Mouse (Mus musculus): ENCODE data around the gene Hhat. TPM values are rescaled to one million over a fixed set of nuclear protein-coding genes. Genes with fewer than 3 reads are reported as not detected.

Hhat gene
- total RNA-seq, 2 experiments from 2014 or later, result 1.5 to 1.7 TPM

- ATAC-seq (replicated peaks; ENCODE audit: poor library complexity), result no peak
Observed at GRCm38 (mm10) chr1:192582921-192583320, 188.1 kb downstream of the Hhat start.

DNA sequence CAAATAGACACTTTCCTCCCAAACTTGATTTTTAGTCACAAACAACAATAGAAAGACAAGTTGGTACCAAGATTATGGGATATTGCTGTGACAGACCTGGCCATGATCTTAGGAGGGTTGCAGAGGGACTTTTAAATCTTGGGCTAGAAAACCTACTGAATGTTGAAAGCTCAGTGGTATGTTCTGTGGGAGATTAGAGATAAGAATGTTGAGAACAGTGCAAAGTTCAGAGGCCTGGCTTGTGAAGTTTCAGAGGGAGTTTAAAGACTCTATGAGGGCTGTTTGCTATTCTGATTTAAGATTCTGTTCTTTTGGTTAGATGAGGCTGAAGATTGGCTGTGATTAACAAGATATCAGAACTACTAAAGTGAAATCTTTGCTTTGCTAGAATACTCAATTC lies 206.3 kb downstream of the Hhat start:
- ATAC-seq (replicated peaks; ENCODE audit: poor library complexity), result no peak

- ATAC-seq (replicated peaks; ENCODE audit: poor library complexity), result no peak
Observed at GRCm38 (mm10) chr1:192559341-192559740, 211.7 kb downstream of the Hhat start.

DNA sequence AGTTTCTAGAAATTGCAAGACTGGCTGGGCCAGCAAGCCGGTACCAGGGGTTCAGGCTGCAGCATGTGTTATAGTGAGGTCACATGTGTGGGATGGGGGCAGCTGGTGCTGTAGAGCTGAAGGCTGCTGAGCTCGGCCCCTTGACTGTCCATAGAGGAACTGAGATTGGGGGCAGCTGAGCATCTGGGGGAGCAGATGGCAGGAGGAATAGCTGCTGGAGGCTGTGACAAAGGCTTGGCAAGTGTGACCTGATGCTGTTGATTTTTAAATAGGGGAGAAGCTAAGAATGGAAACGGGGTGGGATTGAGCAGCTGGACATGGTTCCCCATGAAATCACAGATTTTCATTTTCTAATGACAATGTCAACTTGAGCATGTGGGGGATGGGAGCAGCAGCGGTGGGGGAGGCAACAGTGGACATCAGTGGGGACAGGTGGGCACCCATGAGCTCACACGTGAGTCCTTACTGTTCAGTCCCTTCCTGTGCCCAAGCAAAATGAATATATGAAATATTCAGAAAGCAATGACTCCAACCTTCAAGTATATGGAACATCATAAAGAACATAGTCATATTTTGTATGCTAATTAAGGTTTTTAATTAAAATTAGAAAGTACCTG lies 212.9 kb downstream of the Hhat start:
- ATAC-seq (replicated peaks; ENCODE audit: poor library complexity), result no peak

GRCm38 (mm10) chr1:192555516-192555915 lies 215.5 kb downstream of the Hhat start:
- no peak for ATAC-seq (replicated peaks; ENCODE audit: poor library complexity)

GRCm38 (mm10) chr1:192550561-192550960 lies 220.5 kb downstream of the Hhat start:
- ATAC-seq (replicated peaks; ENCODE audit: poor library complexity), result no peak

- ATAC-seq (replicated peaks; ENCODE audit: poor library complexity), result 0 out of 2 replicates have a peak, but pooled peaks have one; percentile 29
Observed at GRCm38 (mm10) chr1:192546843-192547242, 224.2 kb downstream of the Hhat start.

- ATAC-seq (replicated peaks; ENCODE audit: poor library complexity), result no peak
Observed at GRCm38 (mm10) chr1:192544901-192545300, 226.1 kb downstream of the Hhat start.

GRCm38 (mm10) chr1:192544091-192544490 lies 226.9 kb downstream of the Hhat start:
- no peak for ATAC-seq (replicated peaks; ENCODE audit: poor library complexity)

DNA sequence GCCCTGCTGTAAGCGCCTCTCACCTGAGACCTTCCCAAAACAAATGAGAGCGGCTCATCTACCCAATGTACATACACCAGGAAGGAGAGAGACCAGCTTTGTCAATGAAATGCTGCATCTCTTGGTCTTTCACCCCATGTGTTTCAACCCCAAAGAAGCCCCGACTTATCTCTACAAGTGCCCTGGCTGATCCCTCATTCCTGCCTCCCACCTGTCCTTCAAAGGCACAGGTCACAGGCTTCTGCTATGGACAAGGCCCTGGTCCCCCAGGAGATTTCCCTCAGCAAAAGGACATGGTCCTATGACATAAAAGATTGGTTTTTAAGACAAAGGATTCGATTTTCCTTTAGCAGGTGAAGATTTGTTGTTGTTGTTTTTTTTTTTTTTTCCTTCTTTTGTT lies 227.3 kb downstream of the Hhat start:
- ATAC-seq (replicated peaks; ENCODE audit: poor library complexity), result no peak

- ATAC-seq (replicated peaks; ENCODE audit: poor library complexity), result no peak
Observed at GRCm38 (mm10) chr1:192542093-192542492, 228.9 kb downstream of the Hhat start.

GRCm38 (mm10) chr1:192537169-192537568 lies 233.9 kb downstream of the Hhat start:
- peak; percentile 79 for ATAC-seq (replicated peaks; ENCODE audit: poor library complexity)

DNA sequence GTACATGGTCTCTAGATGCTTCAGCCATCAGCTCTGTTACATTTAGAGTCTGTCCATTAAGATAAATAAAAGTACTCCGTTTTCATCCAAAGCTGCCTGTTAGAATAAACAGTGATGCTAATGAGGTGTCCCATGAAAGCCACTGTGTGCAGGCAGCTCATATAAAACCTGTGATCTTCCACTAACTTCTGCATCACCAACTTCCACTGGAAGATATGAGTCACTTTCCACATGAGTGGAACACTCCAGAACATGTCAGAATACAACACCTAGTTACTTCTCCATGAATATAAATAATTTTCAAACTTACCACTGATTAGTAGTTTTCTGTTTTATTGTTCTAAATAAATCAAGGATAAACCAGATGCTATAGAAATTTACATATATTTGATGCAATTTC lies 234.6 kb downstream of the Hhat start:
- ATAC-seq (replicated peaks; ENCODE audit: poor library complexity), result no peak

- no peak for ATAC-seq (replicated peaks; ENCODE audit: poor library complexity)
Observed at GRCm38 (mm10) chr1:192533016-192533415, 238.0 kb downstream of the Hhat start.

- peak; percentile 26 for ATAC-seq (replicated peaks; ENCODE audit: poor library complexity)
Observed at GRCm38 (mm10) chr1:192532212-192532611, 238.8 kb downstream of the Hhat start.

DNA sequence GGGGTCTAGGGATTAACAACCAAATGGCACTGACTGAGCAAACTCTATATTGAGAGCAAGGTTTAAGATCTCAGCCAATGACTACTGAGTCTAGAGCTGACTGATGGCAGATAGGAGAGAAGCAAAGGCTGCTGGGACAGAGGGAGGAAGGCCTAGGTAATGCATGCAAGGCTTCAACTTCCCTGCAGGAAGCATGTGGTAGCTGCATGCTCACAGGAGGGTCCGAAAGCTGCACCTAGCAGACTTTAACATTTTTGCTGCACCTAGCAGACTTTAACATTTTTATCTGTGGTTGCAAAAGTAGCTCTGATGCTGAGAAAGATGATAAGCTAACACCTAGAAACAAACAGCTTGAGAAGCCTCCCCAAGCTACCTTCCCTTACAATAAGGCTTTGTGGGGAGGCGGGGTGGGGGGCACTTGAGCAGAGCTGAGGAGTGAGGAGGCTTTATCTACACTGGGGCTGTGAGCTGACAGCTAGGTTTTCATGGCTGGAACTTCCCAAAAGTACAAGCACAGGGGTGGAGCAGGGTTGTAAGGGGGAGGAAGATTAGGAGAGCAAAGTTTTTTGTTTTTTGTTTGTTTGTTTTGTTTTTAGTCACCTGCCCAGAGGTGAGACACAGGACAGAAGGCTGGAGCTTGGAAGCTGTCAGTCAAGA lies 239.4 kb downstream of the Hhat start:
- ATAC-seq (replicated peaks; ENCODE audit: poor library complexity), result peak; percentile 54

- no peak for ATAC-seq (replicated peaks; ENCODE audit: poor library complexity)
Observed at GRCm38 (mm10) chr1:192525711-192526350, 245.2 kb downstream of the Hhat start.

- no peak for ATAC-seq (replicated peaks; ENCODE audit: poor library complexity)
Observed at GRCm38 (mm10) chr1:192522376-192523178, 248.4 kb downstream of the Hhat start.

DNA sequence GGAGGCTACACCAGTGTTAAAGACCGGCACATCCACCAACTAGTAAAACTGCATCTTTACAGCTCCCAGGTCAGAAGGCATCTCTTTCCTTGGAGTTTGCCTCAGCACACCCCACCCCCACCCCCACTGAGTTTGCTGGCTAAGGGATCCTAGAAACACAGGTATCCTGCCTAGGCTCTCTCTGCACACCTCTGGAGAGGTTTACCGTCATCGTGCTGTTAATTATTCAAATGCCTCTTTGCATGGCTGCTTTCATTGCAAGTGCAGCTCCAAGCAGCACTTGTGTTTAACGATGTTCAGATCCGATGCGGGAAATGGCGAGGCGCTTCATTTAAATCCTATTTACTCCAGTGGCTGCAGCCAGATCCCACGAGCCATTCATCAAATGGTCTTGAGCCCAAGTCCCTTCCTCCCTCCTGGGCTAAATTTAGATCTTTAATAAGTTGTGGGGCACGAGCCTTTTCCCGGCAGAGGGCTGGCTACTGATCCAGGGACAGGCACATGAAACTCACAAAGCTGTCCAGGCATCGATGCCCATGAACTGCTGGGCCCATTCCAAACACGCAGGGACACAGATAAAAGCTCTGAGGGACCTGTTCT lies 250.1 kb downstream of the Hhat start:
- no peak for ATAC-seq (replicated peaks; ENCODE audit: poor library complexity)

DNA sequence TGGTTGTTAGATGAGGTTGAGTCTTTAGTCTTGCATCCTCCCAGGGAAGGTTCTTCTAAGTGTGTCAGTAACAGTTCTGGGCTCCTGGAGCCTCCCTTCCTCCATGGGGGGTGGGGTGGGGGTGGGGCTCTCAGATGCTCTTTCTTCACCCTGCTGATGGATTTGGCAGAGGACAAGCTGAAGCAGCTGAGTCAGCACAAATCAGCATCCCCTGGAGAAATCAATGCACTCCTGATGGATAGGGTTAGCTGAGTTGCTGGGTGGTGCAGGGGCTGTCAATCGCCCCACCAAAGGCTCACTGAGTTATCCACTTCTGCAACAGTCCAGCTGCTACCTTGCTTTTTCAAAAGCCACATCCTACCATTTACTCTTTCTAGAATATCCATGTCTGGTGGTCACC lies 251.3 kb downstream of the Hhat start:
- ATAC-seq (replicated peaks; ENCODE audit: poor library complexity), result no peak

- ATAC-seq (replicated peaks; ENCODE audit: poor library complexity), result no peak
Observed at GRCm38 (mm10) chr1:192515373-192515772, 255.7 kb downstream of the Hhat start.

Data from megakaryocyte progenitor cell, adult 5-6 weeks (primary cell).